Mouse (Mus musculus): ENCODE measurements around the gene Pygo2. TPM values are rescaled to one million over a fixed set of nuclear protein-coding genes. Genes with fewer than 3 reads are reported as not detected.

Pygo2 gene
- polyA plus RNA-seq, 1 experiment from 2014 or later, result 47.6 TPM

- no peak for ATAC-seq
- 98% methylated on average over 5 of the region's 5 CpGs for WGBS
These were observed 52.2 kb downstream of the Pygo2 start for GRCm38 (mm10) chr3:89482249-89482648.

More at GRCm38 (mm10) chr3:89482249-89482648, 52.2 kb downstream of the Pygo2 start:
- no peak overlapping the region for H3K4me2 ChIP-seq (ENCODE audit: low read length)
- no peak overlapping the region for H3K4me3 ChIP-seq (ENCODE audit: low read depth, low read length)
- no peaks in the 10 kb centered on the region; the same call in none of the 2 replicates for H3K27me3 ChIP-seq (ENCODE audit: control insufficient read depth, insufficient read depth, low read depth, low read length)
- H3K27ac ChIP-seq (ENCODE audit: low read length), result no peak overlapping the region
- no peaks in the 10 kb centered on the region for H3K4me1 ChIP-seq (ENCODE audit: control insufficient read depth, insufficient read depth, low read length)
- H3K9ac ChIP-seq (ENCODE audit: low read depth, low read length), result no peak overlapping the region
- H3K36me3 ChIP-seq (ENCODE audit: control insufficient read depth, insufficient read depth, low read length), result no peaks in the 10 kb centered on the region
- H3K9me3 ChIP-seq (replicated peaks; ENCODE audit: control insufficient read depth, low read length, poor library complexity, severe bottlenecking), result no peaks in the 10 kb centered on the region

Other genes starting within 250 kb of the Pygo2 start
- gene Fam189b, start 247.1 kb upstream of the Pygo2 start, polyA plus RNA-seq (2015; fragmentation: Nextera tagmentation; extraction: Ambion mirVana), result 31.8 and 33.6 TPM in 2 replicates
- gene Gba, start 227.3 kb upstream of the Pygo2 start, polyA plus RNA-seq (2015; fragmentation: Nextera tagmentation; extraction: Ambion mirVana), result 46.4 and 49.0 TPM in 2 replicates
- 52.2 and 53.6 TPM in 2 replicates for gene Thbs3, start 215.0 kb upstream of the Pygo2 start, polyA plus RNA-seq (2015; fragmentation: Nextera tagmentation; extraction: Ambion mirVana)
- 145 and 150 TPM in 2 replicates for gene Mtx1, start 203.1 kb upstream of the Pygo2 start, polyA plus RNA-seq (2015; fragmentation: Nextera tagmentation; extraction: Ambion mirVana)
- gene Muc1, start 201.2 kb upstream of the Pygo2 start, polyA plus RNA-seq (2015; fragmentation: Nextera tagmentation; extraction: Ambion mirVana), result 0.57 and 1.5 TPM in 2 replicates
- gene Krtcap2, start 184.2 kb upstream of the Pygo2 start, polyA plus RNA-seq (2015; fragmentation: Nextera tagmentation; extraction: Ambion mirVana), result 195 TPM in 2 replicates
- 90.3 and 91.2 TPM in 2 replicates for gene Trim46, start 183.9 kb upstream of the Pygo2 start, polyA plus RNA-seq (2015; fragmentation: Nextera tagmentation; extraction: Ambion mirVana)
- gene Dpm3, start 170.9 kb upstream of the Pygo2 start, polyA plus RNA-seq (2015; fragmentation: Nextera tagmentation; extraction: Ambion mirVana), result 60.4 and 64.5 TPM in 2 replicates
- 40.2 and 41.3 TPM in 2 replicates for gene Slc50a1, start 159.6 kb upstream of the Pygo2 start, polyA plus RNA-seq (2015; fragmentation: Nextera tagmentation; extraction: Ambion mirVana)
- 6.8 and 7.4 TPM in 2 replicates for gene Efna1, start 149.1 kb upstream of the Pygo2 start, polyA plus RNA-seq (2015; fragmentation: Nextera tagmentation; extraction: Ambion mirVana)
- gene Efna3, start 107.2 kb upstream of the Pygo2 start, polyA plus RNA-seq (2015; fragmentation: Nextera tagmentation; extraction: Ambion mirVana), result 40.5 and 59.0 TPM in 2 replicates
- 3.7 and 4.2 TPM in 2 replicates for gene Efna4, start 92.2 kb upstream of the Pygo2 start, polyA plus RNA-seq (2015; fragmentation: Nextera tagmentation; extraction: Ambion mirVana)
- gene Adam15, start 80.2 kb upstream of the Pygo2 start, polyA plus RNA-seq (2015; fragmentation: Nextera tagmentation; extraction: Ambion mirVana), result 60.6 and 78.2 TPM in 2 replicates
- 0.09 and 0.25 TPM in 2 replicates for gene Dcst2, start 68.2 kb upstream of the Pygo2 start, polyA plus RNA-seq (2015; fragmentation: Nextera tagmentation; extraction: Ambion mirVana)
- gene Dcst1, start 65.0 kb upstream of the Pygo2 start, polyA plus RNA-seq (2015; fragmentation: Nextera tagmentation; extraction: Ambion mirVana), result 0.96 and 0.98 TPM in 2 replicates
- 0.49 and 0.61 TPM in 2 replicates for gene Zbtb7b, start 35.4 kb upstream of the Pygo2 start, polyA plus RNA-seq (2015; fragmentation: Nextera tagmentation; extraction: Ambion mirVana)
- 1.4 TPM in 1 of 2 replicates, not detected in the other for gene Lenep, start 27.4 kb upstream of the Pygo2 start, polyA plus RNA-seq (2015; fragmentation: Nextera tagmentation; extraction: Ambion mirVana)
- gene Flad1, start 18.3 kb upstream of the Pygo2 start, polyA plus RNA-seq (2015; fragmentation: Nextera tagmentation; extraction: Ambion mirVana), result 35.4 and 39.1 TPM in 2 replicates
- 77.1 and 86.2 TPM in 2 replicates for gene Cks1b, start 11.8 kb upstream of the Pygo2 start, polyA plus RNA-seq (2015; fragmentation: Nextera tagmentation; extraction: Ambion mirVana)
- 13.2 and 14.9 TPM in 2 replicates for gene Shc1, start 11.8 kb upstream of the Pygo2 start, polyA plus RNA-seq (2015; fragmentation: Nextera tagmentation; extraction: Ambion mirVana)
- 14.4 and 18.5 TPM in 2 replicates for gene Pbxip1, start 6.5 kb downstream of the Pygo2 start, polyA plus RNA-seq (2015; fragmentation: Nextera tagmentation; extraction: Ambion mirVana)
- 129 and 142 TPM in 2 replicates for gene Pmvk, start 24.3 kb downstream of the Pygo2 start, polyA plus RNA-seq (2015; fragmentation: Nextera tagmentation; extraction: Ambion mirVana)
- 9.2 and 10.0 TPM in 2 replicates for gene Kcnn3, start 90.0 kb downstream of the Pygo2 start, polyA plus RNA-seq (2015; fragmentation: Nextera tagmentation; extraction: Ambion mirVana)